Mouse (Mus musculus): ENCODE data around the gene Calcoco1. TPM values are rescaled to one million over a fixed set of nuclear protein-coding genes. Genes with fewer than 3 reads are reported as not detected.

The Calcoco1 gene
- total and polyA plus RNA-seq, 2 experiments from 2014 or later, result 30.3 to 32.4 TPM

DNA sequence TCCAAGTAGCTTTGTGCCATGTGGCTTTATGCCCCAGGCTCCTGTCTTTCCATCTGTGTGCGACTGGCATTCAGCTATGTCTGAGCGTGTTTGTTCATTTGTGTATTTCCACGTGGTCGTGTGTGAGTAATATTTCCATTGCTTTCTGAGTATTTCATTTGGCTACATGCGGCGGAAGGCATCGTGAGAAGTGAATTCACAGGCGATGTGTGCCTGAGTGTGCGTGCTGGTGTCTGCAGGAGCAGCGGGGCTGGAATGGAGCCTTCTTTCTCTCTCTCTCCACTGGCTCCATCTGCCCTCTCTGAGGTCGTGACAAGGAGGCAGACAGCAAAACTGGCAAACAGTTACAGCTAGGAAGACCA lies 24.1 kb upstream of the Calcoco1 start:
- H3K27ac ChIP-seq, result peak overlapping the region; percentile 95
- peak overlapping the region; percentile 39 for H3K4me3 ChIP-seq (ENCODE audit: low read length)
- TF ChIP-seq CTCF (IDR thresholded peaks at IDR 0.05; ENCODE audit: low read depth), result no peak
- no peaks in the 10 kb centered on the region for H3K9me3 ChIP-seq (ENCODE audit: low read length)
- ATAC-seq (peak; percentile 57), DNase-seq (ENCODE audit: low spot score) (no peak)
- peaks cover 20% of the 10 kb centered on the region for H3K4me1 ChIP-seq (ENCODE audit: insufficient read depth, low read length)
- 9% methylated on average over 11 of the region's 11 CpGs for WGBS
- H3K4me2 ChIP-seq (ENCODE audit: low read depth, low read length), result peak overlapping the region; percentile 78
- H3K9ac ChIP-seq (replicated peaks; ENCODE audit: low read length), result peak overlapping the region; percentile 57; the same call in 1 of the 2 replicates
- no peaks in the 10 kb centered on the region for H3K36me3 ChIP-seq (ENCODE audit: insufficient read depth, low read length)
- no peaks in the 10 kb centered on the region for H3K27me3 ChIP-seq (ENCODE audit: insufficient read depth, low read length)

DNA sequence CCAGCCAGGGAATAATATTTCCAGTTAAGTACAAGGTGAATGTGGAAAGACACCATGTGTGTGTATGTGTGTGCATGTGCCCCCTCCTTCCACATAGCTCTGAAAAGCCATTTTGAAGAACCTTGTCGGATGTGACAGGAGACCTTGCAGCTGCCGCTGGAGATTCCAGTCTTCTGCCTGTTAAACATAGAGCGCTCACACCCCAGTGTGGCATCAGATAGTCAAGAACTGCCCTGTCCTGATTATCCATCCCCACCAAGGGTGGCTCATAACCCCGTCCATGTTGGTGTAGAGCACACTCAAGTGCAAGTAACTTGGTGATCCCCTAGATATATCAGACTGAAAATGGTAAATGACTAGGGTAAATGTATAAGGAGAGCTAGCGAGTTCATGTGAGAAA lies 23.4 kb upstream of the Calcoco1 start:
- Histone ChIP-seq H3K27ac (peak overlapping the region; percentile 95), H3K4me1 (ENCODE audit: insufficient read depth, low read length) (peaks cover 20% of the 10 kb centered on the region), H3K9me3 (ENCODE audit: low read length) (no peaks in the 10 kb centered on the region), H3K4me2 (ENCODE audit: low read depth, low read length) (no peak overlapping the region), H3K27me3 (ENCODE audit: insufficient read depth, low read length) (no peaks in the 10 kb centered on the region), H3K9ac (replicated peaks; ENCODE audit: low read length) (no peak overlapping the region), H3K36me3 (ENCODE audit: insufficient read depth, low read length) (no peaks in the 10 kb centered on the region), H3K4me3 (ENCODE audit: low read length) (no peak overlapping the region)
- TF ChIP-seq CTCF (IDR thresholded peaks at IDR 0.05; ENCODE audit: low read depth), result no peak
- WGBS, result 42% methylated on average over 5 of the region's 5 CpGs
- DNase-seq (ENCODE audit: low spot score) (no peak), ATAC-seq (no peak)

DNA sequence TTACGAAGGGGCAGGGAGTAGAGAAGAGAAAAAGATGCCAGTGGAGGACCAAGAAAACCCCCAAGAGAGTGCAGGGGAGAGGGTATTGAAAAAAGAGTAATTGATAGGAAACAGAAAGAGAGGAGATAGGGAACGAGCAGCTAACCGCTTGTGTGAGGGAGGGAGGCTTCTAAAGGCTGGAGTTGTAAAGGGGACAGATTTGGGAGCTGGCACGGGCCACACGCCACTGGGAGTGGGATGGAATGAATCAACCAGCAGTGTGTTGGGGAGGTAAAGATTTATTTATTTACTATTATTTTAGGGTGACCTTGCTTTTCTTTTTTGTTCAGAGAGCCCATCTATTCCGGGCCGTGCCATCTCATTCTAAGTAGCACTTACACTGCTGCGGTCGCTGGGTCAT lies 22.9 kb upstream of the Calcoco1 start:
- Histone ChIP-seq H3K27me3 (ENCODE audit: insufficient read depth, low read length) (no peaks in the 10 kb centered on the region), H3K27ac (peak overlapping the region; percentile 95), H3K4me3 (ENCODE audit: low read length) (no peak overlapping the region), H3K4me2 (ENCODE audit: low read depth, low read length) (no peak overlapping the region), H3K36me3 (ENCODE audit: insufficient read depth, low read length) (no peaks in the 10 kb centered on the region), H3K9me3 (ENCODE audit: low read length) (no peaks in the 10 kb centered on the region), H3K4me1 (ENCODE audit: insufficient read depth, low read length) (peaks cover 20% of the 10 kb centered on the region), H3K9ac (replicated peaks; ENCODE audit: low read length) (no peak overlapping the region)
- 32% methylated on average over 9 of the region's 9 CpGs for WGBS
- DNase-seq (ENCODE audit: low spot score) (no peak), ATAC-seq (no peak)
- no peak for TF ChIP-seq CTCF (IDR thresholded peaks at IDR 0.05; ENCODE audit: low read depth)

DNA sequence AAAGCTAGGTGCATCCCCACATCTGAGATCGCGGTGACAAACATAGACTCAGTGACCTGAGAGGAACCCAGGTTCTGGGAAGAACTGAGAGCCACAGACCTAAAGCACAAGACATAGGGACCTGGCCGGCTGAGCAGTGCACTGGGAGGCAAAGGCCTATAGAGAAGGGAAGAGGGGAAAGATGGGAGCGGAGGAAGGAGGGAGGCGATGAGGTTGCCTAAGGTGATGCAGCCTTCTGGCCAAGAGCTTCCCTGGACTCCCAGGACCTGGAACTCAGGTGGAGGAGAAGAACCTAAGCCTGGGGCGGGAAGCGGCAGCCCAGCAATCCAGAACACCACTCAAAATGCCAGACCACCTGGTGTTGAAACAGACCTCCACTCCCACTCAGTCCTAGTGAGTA lies 22.4 kb upstream of the Calcoco1 start:
- H3K36me3 ChIP-seq (ENCODE audit: insufficient read depth, low read length), result no peaks in the 10 kb centered on the region
- H3K4me2 ChIP-seq (ENCODE audit: low read depth, low read length), result 0 out of 2 replicates have a peak overlapping the region, but pooled peaks have one; percentile 5
- ATAC-seq, result no peak
- H3K27ac ChIP-seq, result peak overlapping the region; percentile 95
- no peak for TF ChIP-seq CTCF (IDR thresholded peaks at IDR 0.05; ENCODE audit: low read depth)
- peaks cover 20% of the 10 kb centered on the region for H3K4me1 ChIP-seq (ENCODE audit: insufficient read depth, low read length)
- DNase-seq (ENCODE audit: low spot score), result no peak
- H3K9ac ChIP-seq (replicated peaks; ENCODE audit: low read length), result no peak overlapping the region
- 25% methylated on average over 7 of the region's 7 CpGs for WGBS
- H3K9me3 ChIP-seq (ENCODE audit: low read length), result no peaks in the 10 kb centered on the region
- H3K4me3 ChIP-seq (ENCODE audit: low read length), result no peak overlapping the region
- no peaks in the 10 kb centered on the region for H3K27me3 ChIP-seq (ENCODE audit: insufficient read depth, low read length)

DNA sequence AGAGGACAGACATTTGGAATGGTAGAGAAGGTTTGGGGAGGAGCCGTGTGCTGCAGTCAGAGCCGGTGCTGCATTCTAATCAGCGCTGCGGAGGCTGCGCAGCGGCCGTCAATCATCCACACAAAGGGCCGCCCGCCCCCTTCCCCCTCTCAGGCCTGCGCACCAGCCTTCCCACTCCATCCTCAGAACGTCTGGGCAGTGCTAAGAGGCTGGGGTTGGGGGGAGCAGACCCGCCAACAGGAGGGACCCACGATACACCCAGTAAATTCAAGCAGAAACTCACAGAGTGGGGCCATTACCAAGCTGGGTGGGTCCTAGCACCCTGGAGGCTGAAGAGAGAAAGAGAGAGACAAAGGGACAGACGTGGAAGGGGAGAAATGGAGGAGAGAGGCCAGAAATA lies 22.0 kb upstream of the Calcoco1 start:
- DNase-seq (ENCODE audit: low spot score) (peak; percentile 78), ATAC-seq (peak; percentile 44; the same call in 1 of the 2 replicates)
- Histone ChIP-seq H3K9ac (replicated peaks; ENCODE audit: low read length) (no peak overlapping the region), H3K4me1 (ENCODE audit: insufficient read depth, low read length) (peaks cover 20% of the 10 kb centered on the region), H3K4me2 (ENCODE audit: low read depth, low read length) (0 out of 2 replicates have a peak overlapping the region, but pooled peaks have one; percentile 5), H3K27me3 (ENCODE audit: insufficient read depth, low read length) (no peaks in the 10 kb centered on the region), H3K4me3 (ENCODE audit: low read length) (no peak overlapping the region), H3K9me3 (ENCODE audit: low read length) (no peaks in the 10 kb centered on the region), H3K36me3 (ENCODE audit: insufficient read depth, low read length) (no peaks in the 10 kb centered on the region), H3K27ac (peak overlapping the region; percentile 95)
- WGBS, result under 1% methylated on average over 14 of the region's 14 CpGs
- no peak for TF ChIP-seq CTCF (IDR thresholded peaks at IDR 0.05; ENCODE audit: low read depth)

DNA sequence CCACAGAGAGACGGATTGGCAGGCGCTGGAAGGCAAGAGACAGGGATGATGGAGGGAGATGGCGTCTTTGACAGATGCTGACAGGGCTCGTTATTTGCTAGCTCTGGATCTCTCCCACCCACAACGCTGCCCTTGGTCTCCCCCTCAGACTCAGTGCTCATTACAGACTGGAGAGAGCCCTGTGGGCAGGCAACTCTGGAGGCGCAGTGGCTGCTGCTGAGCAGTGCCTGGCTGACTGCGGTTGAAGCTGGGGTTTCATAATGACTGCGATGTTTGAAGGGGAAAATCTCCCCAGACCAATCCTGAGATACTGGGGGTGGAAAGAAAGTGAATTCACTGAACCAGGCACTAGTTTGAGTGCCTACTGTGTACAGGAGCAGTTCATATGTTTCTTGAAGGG lies 21.2 kb upstream of the Calcoco1 start:
- ATAC-seq (no peak), DNase-seq (ENCODE audit: low spot score) (no peak)
- Histone ChIP-seq H3K4me3 (ENCODE audit: low read length) (no peak overlapping the region), H3K9ac (replicated peaks; ENCODE audit: low read length) (no peak overlapping the region), H3K27me3 (ENCODE audit: insufficient read depth, low read length) (no peaks in the 10 kb centered on the region), H3K36me3 (ENCODE audit: insufficient read depth, low read length) (no peaks in the 10 kb centered on the region), H3K4me1 (ENCODE audit: insufficient read depth, low read length) (peaks cover 20% of the 10 kb centered on the region), H3K4me2 (ENCODE audit: low read depth, low read length) (no peak overlapping the region), H3K9me3 (ENCODE audit: low read length) (no peaks in the 10 kb centered on the region), H3K27ac (peak overlapping the region; percentile 95)
- no peak for TF ChIP-seq CTCF (IDR thresholded peaks at IDR 0.05; ENCODE audit: low read depth)
- 19% methylated on average over 8 of the region's 8 CpGs for WGBS

DNA sequence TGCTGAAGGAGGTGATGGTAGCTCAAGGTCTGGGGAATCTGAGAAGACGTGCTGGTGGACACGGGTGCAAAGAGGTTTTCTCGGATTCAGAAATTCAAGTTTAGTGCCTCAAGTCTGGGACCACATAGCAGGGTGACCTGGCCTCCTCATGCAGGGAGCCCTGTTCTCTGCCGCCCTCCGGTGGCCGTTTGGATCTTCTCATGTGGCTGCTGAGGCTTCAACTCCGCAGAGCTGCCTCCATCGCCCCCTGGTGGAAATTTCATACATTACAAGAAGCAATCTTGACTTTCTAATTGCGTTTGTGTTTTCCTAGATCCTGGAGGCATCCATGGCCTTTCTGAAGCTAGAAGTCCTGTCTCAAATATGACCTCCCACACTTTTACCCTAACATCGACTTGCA lies 20.6 kb upstream of the Calcoco1 start:
- no peak overlapping the region; the same call in 1 of the 2 replicates for H3K27ac ChIP-seq
- DNase-seq (ENCODE audit: low spot score) (peak; percentile 97), ATAC-seq (peak; percentile 53)
- no peak overlapping the region for H3K9ac ChIP-seq (replicated peaks; ENCODE audit: low read length)
- peak; percentile 100 for TF ChIP-seq CTCF (IDR thresholded peaks at IDR 0.05; ENCODE audit: low read depth)
- H3K4me2 ChIP-seq (ENCODE audit: low read depth, low read length), result no peak overlapping the region
- H3K36me3 ChIP-seq (ENCODE audit: insufficient read depth, low read length), result no peaks in the 10 kb centered on the region
- WGBS, result under 1% methylated on average over 10 of the region's 10 CpGs
- H3K27me3 ChIP-seq (ENCODE audit: insufficient read depth, low read length), result no peaks in the 10 kb centered on the region
- peaks cover 16% of the 10 kb centered on the region for H3K4me1 ChIP-seq (ENCODE audit: insufficient read depth, low read length)
- H3K4me3 ChIP-seq (ENCODE audit: low read length), result no peak overlapping the region
- no peaks in the 10 kb centered on the region for H3K9me3 ChIP-seq (ENCODE audit: low read length)

Measured in hindbrain, postnatal 0 days (tissue).